Mouse (Mus musculus) heart, postnatal 36 days (tissue): Measurements from ENCODE around the gene Kctd17. TPM values are rescaled to one million over a fixed set of nuclear protein-coding genes. Genes with fewer than 3 reads are reported as not detected.

Experiments used
- DNase-seq, 2 experiments: peaks; one replicate each; pipeline ENCODE4 v3.0.0; 2021 to 2022
- intact Hi-C: fragments of 180-260 bp; cut with DNase I; formaldehyde crosslinking; loops from one replicate; pipeline ENCODE4 v1.15.1; 2025
- total RNA-seq, 2 experiments: library from RNA; stranded (reverse); gene quantifications; 2 replicates each; pipeline ENCODE4 v1.2.3; 2021

Kctd17 gene
- total RNA-seq, 2 experiments from 2014 or later = 28.0 to 30.3 TPM

DNA sequence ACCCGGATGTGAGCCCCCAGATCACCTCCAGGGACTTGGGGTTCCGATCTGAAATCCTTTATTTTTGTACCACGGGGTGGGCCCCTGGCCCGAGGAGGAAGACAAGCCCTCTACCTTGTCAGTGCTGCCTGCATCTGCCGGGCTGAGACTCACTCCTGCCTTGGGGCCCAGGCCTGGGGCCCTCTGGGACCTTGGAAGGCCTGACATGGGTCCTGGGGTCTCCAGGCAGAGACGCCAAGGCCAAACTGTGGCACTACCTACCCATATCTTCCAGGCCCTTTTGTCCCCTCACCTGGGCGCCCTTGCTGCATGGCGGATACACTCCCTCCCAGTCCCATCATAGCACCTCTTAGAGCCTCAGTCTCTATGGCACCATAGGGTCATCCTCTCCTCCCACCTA, 10.1 kb downstream of the Kctd17 start:
- intact Hi-C loops = loop anchor here (5.0 kb wide), 1 partner anchor 181 kb away; no protein-coding TSS in a partner anchor
- no peak for DNase-seq

DNA sequence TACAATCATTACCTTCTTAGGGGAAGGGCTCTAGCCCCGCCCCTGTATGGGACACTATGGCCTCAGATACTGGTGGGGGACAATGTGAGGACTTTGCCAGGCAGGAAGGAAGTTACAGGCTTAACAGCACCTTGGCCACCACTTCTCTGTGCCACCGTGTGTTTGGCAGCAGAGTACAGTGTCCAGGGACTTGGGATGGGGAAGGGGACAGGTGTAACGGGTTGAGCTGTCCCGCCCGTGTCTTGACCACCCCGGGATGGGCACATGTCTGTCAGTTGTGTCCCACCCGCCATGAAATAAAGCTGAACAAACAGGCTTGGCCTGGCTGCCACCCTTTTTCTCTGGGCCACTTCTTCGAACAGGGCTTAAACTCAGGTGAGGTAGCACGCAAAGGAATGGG, 10.6 kb downstream of the Kctd17 start:
- no peak for DNase-seq
- intact Hi-C loops = loop anchor here (5.0 kb wide), 1 partner anchor 182 kb away; no protein-coding TSS in a partner anchor

DNA sequence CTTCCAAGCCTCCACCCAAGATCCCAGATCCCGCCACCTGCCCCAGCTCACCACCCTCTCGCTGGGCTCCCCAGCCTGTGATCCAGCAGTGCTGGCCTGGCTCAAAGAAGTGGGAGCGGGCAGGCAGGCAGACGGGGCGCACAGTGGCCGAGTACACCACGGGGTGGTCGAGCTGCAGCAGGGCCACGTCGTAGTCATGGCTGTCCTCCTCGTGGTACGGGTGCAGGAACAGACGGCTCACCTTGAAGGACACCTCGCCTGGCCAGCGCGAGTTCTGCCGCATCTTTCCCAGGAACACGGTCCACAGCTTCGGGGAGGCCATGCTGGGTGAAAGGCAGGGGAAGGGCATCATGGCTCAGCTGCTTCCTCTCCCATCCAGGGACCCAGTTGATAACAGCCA, 13.9 kb downstream of the Kctd17 start:
- intact Hi-C loops = no loop called here
- DNase-seq = no peak

- no peak for DNase-seq
- intact Hi-C loops = no loop called here
Observed at GRCm38 (mm10) chr15:78443857-78444256, 15.5 kb downstream of the Kctd17 start.

DNA sequence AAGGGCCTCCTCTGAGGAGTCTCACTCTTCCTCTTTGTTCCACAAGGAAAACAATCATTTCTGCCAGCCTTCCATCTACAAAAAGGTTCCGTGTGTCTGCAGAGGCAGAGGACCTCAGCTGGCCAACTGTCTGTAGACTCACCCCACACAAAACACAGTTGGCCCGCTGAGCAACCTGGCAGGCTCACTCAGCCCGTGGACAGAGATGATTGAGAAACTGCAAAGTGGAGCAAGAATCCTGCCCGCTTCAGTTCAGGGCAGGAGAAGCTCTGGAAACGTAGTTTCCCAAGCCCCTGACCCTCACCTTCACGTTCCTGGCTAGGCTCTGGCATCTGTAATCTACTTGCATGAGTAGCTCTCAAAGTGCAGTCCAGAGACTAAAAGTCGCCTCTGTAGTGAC, 18.8 kb downstream of the Kctd17 start:
- peak in 1 of 2 experiments; percentile 23 for DNase-seq
- intact Hi-C loops = loop anchor here (5.0 kb wide), 1 partner anchor 65 kb away; no protein-coding TSS in a partner anchor

GRCm38 (mm10) chr15:78447746-78448535, 19.6 kb downstream of the Kctd17 start:
- intact Hi-C loops = loop anchor here (2.0 to 5.0 kb wide), 2 partner anchors 64 to 133 kb away; no protein-coding TSS in a partner anchor
- DNase-seq = peak; percentile 95 to 99

DNA sequence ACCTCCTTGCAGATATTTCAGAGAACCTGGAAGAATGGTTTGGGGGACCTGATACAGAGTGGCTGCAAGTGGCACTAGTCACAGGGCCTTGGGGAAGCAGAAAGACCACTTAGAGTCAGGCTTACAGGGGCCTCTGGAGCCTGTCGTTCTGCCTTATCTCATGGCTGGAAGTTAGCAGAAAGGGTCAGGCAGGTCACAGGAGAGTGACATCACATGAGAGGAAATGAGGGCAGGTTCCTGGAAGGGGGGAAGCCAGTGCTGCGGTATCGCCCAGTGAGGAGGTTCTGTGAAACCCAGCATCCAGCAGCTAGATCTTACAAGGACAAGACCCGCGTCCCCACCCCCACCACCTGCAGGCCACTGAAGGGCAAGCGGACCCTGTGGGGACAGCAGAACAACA, 20.8 kb downstream of the Kctd17 start:
- intact Hi-C loops = loop anchor here (1.0 to 5.0 kb wide), 3 partner anchors 63 to 132 kb away; no protein-coding TSS in a partner anchor

DNA sequence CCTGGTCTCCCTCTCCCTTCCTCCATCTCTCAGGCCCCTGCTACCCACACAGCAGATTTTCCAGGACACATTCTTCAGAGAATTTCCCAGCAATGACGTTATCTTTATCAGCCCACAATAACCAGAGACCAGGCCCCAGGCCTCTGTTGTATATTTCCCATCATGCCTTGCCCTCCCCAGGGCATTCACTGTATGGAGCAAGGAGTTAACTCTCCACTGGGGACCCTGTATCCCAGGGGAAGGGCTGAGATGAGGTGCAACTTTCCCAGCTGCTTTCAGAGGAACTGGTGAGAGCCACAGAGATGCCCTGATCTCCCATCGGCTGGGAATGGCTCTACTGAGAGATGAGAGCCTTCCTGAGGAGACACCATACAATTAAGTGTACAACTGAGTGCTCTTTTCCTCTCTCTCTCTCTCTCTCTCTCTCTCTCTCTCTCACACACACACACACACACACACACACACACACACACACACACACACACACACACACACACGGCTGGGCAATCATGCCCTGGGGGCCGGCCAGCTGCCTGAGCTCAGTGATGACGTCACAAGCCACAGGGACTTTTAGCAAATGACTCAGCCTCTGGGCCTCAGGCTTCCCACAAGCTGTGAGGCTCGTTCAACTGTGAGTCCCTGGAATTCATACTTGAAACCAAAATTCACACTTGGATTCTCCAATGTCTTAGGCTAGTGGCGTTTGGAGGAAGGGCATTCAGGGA, 21.5 kb downstream of the Kctd17 start:
- DNase-seq = peak; percentile 45 to 55
- intact Hi-C loops = loop anchor here (1.0 to 5.0 kb wide), 3 partner anchors 62 to 131 kb away; no protein-coding TSS in a partner anchor

More for the DNA sequence above, 20.8 kb downstream of the Kctd17 start:
- DNase-seq = no peak

- intact Hi-C loops = no loop called here
- no peak for DNase-seq
Observed at GRCm38 (mm10) chr15:78450419-78450768, 22.0 kb downstream of the Kctd17 start.

DNA sequence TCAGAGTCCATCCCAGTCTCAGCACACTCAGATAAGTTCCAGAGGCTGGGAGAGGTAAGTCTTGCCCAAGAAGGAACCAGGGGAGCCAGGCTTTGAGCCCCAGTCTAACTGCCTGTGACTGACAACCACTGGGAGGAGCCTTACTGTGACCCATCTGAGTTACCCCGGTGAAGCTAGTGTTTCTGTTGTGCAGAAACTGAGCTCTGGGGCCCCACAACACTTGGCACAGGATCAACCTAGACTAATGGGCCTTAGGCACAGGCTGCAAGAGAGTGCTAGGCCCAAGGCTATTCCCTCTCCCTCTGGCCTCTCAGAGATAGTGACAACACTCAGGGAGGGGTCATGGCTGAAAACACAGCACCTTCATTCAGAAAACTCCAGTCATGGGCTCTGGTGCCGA, 22.8 kb downstream of the Kctd17 start:
- intact Hi-C loops = no loop called here
- DNase-seq = no peak

GRCm38 (mm10) chr15:78452929-78453328, 24.6 kb downstream of the Kctd17 start:
- DNase-seq = no peak
- intact Hi-C loops = no loop called here

GRCm38 (mm10) chr15:78455168-78455567, 26.8 kb downstream of the Kctd17 start:
- intact Hi-C loops = no loop called here
- DNase-seq = no peak

DNA sequence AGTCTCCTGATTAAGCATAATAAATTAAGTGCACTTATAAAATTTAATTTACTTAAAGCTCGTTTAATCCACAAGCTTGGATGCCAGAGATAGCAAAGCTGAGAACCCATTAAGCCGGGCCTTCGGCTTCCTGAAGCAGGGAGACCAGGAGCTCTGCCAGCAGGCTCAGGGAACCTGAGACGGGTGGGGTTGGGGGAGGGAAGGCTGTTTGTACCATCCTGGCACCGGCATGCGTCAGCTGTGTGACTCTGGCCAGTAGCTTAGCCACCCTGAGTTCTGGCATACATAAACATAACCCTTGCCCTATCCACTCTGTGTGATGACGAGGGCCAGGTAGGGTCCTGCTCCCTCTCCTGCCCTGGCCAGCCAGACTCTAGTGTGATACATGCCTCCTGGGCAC, 27.7 kb downstream of the Kctd17 start:
- intact Hi-C loops = no loop called here
- DNase-seq = no peak

DNA sequence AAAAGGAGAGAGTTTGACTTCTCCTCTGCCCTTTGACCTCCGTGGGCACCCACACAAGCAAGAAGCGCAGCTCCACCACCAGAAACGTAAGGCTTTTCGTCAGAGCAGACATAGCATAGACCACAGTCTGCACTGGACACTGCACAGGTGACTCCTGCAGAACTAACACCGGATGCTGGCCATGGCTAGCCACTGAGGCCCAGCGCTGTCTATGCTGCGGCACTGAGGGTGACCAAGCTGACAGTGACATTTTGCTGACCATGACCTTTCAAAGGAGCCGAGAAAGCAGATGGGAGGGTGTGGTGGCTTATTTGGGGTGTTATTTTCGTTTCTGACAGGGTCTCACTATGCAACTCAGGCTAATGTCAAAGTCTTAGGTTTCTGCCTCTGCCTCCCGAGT, 28.8 kb downstream of the Kctd17 start:
- intact Hi-C loops = no loop called here
- DNase-seq = no peak

- intact Hi-C loops = no loop called here
- DNase-seq = no peak
Observed at GRCm38 (mm10) chr15:78462981-78463380, 34.6 kb downstream of the Kctd17 start.

DNA sequence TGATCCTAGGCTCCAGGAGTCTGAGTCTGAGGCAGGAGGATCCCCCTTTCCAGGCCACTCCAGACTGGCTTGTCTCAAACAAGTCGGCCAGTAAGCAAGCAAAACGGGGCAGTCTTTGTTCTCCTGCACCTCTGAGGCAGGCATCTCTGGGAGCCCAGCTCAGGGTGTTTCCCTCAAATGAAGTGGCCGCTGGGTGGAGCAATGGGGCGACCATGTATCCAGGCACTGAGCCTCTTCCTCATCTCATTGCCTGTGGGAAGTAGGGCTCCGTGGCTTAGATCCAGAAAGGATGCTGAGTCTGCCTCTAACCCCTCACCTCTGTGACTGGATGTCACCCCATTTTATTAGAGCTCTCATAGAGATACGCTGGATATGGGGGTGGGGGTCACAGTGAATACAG, 38.4 kb downstream of the Kctd17 start:
- no peak for DNase-seq
- intact Hi-C loops = no loop called here

DNA sequence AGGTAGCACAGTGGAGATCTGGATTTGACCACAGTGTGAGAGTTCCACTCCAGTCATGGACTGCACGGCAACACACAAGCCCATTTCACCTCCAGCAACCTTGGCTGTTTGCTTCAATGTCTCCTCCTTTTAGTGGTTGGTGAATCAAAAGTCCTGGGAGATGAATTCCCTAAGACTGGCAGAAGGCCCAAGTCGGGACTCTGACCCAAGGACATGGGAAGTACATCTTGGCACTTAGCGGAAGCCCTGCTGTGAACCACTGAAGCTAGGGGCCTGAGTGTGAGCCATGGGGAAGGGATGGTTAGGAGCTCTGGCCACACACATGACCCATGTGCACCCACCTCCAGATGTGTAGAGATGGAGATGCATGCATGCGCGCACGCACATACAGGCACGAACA, 39.2 kb downstream of the Kctd17 start:
- DNase-seq = no peak
- intact Hi-C loops = no loop called here

GRCm38 (mm10) chr15:78468379-78468937, 40.1 kb downstream of the Kctd17 start, which contains the start of gene Tmprss6:
TSS of gene Tmprss6 (minus strand) at chr15:78468634.
- DNase-seq = no peak

DNA sequence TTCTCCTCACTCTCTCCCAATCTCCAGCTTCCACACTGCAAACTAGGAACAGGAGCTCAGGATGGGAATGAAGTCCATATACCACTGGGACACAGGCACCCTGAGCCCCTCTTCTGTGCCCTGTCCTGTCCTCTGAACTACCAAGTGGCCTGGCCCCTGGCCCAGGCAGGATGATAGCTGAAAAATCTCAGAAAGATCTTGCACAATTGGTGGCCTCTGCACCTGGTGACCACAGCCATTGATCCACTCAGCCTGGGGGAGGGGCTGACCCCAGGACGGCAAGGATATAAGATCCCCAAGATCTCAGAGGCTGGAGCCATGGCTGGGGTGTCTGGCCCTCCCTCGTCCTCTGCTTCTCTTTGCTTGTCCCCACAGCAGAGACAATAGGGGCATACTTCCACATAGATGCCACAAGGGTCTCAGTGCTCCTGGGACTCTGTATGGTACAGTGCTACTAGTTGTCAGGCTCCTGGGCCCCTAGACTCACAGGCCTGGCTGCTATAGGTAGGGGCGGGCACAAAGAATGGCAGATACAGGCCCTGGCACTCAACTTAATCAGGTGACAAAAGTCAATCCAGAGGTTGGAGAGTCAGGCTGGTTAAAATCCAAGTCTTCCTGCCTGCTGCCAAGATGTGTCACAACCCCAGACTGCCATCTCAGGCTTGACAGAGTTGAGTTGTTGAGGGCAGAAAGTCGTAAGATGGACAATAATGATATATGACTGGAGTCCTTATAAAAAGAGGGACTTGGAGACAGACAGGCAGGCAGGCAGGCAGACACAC, 42.3 kb downstream of the Kctd17 start:
- intact Hi-C loops = no loop called here
- no peak for DNase-seq

More at GRCm38 (mm10) chr15:78468379-78468937, 40.1 kb downstream of the Kctd17 start, which contains the start of gene Tmprss6:
- intact Hi-C loops = no loop called here

GRCm38 (mm10) chr15:78471902-78472301, 43.5 kb downstream of the Kctd17 start:
- DNase-seq = no peak
- intact Hi-C loops = no loop called here
